Mouse (Mus musculus) right cerebral cortex, adult 18-20 months (tissue): ENCODE results near the gene Bicc1.
"Not testable (repeated sequence)": the region's sequence is repeated elsewhere in the genome, so short reads cannot be mapped to it uniquely, and the experiment has no call there.

Source experiments
- DNase-seq: peaks from one replicate; pipeline ENCODE4 v3.0.0; 2022; ENCODE audit warnings: mixed read lengths

Gene Bicc1

DNA sequence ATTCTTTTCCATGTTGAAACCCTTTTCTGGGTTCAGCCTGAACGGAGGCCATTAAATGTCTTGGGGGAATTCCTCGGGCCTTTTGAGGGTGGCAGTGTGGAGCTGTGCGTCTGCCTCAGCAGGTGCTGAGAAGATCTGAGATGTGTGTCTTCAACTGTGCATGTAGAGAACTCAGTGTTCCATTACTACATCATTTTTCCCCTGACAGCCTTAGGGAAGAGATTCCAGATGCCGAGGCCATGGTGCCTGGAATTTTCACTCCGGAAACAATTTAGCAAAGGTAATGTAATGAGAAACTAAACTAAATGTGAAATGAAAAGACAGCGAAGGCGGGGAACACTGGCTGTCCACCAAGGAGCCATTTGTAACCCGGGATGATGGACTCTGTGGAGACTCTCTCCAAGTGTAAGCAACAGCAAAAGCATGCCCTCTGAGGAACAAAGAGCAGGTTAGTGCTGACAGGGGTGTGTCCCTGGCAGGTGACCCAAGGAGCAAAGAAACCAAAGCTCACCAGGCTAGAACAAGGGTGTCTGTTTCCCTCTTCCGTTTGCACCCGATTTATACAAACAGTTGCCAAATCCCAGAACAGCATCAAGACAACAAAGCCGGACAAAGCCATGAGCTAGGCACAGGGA lies 176.3 kb downstream of the Bicc1 start:
- DNase-seq = no peak

DNA sequence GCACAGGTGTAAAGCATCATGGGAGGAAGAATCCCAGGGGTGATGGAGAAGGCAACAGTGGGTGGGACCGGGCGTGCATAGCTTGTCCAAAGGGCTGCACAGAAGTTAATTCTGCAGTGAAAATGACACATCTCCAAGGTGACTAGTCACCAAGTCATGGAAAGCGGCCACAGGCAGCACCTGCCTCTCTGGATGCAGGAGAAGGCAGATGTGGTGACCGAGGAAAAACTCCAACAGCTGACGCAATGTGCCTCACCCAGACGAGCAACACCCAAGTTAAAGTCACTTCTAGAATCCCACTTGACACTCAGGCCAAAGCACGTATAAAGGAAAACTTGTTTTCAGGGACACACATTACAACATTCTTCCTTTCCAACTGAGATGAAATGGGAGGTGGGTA lies 177.3 kb downstream of the Bicc1 start:
- DNase-seq = no peak

DNA sequence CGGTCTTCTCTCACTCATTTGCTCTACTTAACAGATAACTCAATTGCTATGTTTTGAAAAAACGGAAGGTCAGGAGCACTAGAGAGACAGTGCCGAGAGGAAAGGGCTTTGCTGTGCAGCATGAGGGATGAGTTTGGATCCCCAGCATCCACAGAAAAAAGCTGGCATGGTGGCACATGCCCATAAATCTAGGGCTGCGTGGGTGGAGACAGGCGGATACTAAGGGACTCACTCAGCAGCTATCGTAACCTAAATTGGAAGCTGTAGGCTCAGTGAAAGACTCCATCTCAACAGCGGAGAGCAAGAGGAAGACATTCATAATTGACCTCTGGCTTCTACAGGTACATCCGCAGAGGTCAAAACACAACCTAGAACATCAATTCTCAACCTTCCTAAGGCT lies 179.8 kb downstream of the Bicc1 start:
- no peak for DNase-seq

DNA sequence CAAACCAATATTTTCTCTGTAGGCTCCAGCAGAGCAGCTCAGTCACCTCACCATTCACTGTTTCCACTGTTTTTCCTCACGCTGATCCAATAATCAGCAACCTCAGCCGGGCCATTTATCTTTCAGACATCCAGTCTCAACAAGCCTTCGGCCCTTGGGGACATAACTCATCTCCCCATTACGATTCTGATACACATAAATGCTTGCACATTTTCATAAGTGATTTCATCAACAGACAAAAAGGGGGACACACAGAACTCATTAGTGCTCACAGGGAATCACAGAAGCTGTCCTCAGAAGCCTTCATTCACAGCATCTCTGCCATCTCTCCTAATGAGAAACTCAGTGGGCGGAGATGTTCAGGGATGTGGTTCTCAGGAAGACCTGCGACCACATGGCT lies 182.4 kb downstream of the Bicc1 start:
- DNase-seq = no peak

DNA sequence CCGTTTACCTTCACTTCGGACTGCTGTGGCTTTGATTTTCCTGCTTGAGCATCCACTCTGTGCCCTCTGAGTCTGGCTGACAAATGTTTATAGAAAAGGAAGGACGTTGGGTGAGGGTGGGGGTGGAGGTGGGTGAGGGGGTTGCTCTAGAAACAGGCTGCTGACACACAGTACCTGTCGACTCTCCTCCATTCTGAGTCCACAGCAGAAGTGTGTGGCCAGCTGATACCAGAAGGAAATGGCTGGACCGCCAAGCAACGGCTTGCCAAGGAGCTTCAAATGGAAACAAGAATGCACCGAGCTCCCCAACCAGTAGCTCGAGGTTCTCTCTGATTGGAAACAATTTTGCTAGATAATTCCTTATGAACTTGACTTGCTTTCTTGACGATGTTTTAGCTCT lies 182.9 kb downstream of the Bicc1 start:
- DNase-seq = no peak

DNA sequence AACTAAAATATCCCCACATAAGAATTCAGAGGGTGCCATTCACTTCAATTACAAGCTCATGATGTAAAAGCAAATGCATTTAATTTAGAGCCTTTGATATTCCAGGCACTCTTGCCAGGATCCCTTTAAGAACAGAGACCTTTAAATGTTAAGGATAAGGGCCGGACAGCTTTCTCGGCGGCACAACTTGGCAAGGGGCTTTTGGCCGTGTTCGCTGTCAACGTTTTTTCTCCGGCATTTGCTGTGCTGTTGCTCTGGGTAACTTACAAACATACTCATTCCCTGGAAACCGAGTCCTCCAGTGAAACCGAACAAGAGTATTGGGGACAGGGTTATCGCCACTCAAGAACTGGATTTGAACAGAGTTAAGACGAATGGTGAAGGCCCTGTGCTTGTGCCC lies 188.3 kb downstream of the Bicc1 start:
- DNase-seq = no peak

DNA sequence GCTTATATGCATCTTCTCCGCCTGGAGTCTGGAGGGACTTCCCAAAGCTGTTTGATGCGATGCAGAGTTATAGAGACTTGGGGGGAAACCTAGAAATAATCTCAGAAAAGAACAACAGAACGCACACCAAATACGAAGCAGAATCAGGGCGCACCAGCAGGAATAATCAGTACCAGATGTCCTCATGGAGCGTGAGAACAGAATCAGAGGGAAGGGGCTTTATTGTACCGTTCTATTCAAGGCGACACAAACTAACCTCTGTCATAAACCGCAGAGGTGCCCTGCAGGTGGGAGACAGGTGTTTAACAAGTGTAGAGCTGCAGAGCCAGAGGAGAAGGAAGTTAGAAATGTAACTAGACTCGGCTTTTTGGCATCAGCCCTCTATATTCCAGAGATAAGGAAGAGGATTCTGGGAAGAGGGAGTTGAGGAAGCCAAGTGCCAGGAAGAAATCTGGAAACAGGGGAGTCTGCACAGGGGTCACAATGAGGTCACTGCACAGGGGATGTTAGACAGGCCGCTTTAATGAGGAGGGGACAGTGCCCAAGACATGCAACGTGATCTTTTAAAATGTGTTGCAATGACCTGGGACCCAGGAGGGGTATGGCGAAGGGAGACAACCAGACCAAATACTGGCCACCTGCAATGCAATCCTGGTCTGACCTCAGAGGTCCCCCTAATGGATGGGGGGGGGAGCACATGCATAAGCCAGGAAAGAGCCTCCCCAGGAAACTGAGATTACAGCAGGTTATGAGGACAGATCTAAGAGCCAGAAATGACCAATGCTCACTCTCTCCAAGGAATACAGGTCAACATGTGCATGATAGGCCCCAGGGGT lies 190.4 kb downstream of the Bicc1 start:
- no peak for DNase-seq

DNA sequence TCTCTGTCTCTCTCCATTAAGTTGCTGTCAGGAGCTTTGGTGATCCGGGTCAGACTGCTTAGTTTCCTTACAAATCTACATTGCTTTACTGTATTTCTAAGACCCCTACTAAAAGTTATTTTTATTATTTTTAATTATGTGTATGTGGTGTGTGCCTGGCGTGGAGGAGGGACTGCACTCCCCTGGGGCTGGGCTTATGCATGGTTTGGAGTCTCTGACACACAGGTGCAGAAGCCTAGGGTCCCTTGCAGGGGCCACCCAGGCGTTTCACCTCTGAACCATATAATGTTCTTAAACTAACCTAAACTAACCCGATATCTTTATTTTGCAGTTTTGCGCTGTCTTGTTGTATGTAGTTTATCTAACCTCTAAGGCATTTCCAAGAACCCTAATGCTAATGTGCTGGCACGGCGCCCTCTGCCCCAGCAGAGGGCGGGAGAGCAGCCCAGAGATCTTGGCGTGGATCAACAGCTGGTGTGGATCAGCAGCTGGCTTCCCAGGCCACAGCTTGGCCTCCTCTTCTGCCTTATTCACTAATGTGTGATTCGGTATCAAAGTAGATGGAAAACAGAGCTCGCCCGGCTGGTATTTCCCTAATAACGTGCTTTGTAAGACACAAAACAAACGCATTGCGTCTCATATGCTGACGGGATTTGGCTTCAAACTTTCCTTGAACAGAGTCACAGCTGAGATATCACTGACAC lies 192.7 kb downstream of the Bicc1 start:
- DNase-seq = no peak

DNA sequence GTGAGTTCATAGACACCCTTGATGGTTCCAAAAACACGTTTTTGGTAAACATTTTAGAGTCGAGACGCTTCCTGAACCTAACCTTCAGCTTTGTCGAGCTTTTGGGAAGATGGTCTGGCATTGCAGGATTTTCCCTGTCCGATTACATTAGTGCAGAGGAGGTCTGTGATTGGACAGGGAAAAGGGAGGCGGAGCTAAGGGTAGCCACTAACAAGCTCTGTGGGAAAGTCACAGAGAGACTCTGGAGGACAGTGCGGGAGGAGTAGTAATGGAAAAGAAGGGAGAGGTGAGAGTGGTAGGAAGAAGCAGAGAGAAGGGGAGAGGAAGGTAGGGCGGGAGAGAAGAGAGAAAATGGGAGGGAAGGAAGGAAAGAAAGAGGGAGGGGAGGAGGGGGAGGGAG lies 194.8 kb downstream of the Bicc1 start:
- DNase-seq = no peak

DNA sequence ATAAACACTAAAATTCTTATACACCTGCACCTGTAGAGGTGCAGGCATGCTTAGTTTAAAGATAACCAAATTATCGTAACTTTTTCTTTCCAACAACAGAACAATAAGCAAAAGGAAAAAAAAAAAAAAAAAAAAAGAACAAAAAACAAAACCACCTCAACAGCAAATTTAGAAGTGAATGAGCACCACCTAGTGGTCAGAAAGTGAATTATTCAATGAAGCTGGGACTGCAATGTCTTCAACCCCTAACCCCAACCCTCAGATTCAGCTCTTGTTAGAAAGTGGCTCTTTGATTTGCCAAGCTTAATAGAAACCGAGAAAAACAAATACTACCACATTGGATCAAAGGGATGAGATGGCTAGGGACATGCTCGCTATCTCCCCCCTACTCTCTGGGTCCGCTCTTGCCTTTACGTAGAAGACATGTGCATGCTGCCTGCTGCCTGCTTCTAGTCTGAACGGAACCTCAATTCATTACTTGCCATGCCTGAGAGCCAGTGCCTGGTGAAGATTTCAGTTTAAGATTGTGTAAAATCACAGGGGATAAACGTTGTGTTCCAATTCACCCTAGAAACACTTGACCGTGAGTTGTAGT lies 195.8 kb downstream of the Bicc1 start:
- peak; percentile 33 for DNase-seq

DNA sequence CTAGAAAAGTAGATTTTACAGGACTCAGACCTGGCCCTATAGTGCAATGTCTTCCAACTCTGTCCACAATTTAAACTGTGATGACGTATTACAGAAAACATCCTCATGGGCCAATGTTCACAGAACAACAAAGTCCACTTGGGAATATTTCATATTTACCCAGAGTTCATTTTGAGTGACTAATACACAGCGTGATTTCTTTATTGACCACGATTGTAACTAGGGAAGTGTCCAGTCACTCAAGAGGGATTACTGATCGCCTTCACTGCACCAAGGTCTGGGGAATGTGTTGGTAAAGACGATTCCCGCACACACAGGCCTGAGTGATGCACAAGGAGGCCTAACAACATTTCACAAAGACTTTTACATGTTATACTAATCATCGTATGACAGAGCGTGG lies 197.9 kb downstream of the Bicc1 start:
- DNase-seq = no peak

DNA sequence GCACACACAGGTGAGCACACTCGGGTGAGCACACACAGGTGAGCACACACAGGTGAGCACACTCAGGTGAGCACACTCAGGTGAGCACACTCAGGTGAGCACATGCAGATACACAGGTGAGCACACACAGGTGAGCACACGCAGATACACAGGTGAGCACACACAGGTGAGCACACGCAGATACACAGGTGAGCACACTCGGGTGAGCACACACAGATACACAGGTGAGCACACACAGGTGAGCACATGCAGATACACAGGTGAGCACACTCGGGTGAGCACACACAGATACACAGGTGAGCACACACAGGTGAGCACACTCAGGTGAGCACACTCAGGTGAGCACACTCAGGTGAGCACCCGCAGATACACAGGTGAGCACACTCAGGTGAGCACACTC lies 199.1 kb downstream of the Bicc1 start:
- DNase-seq = not testable (repeated sequence)

DNA sequence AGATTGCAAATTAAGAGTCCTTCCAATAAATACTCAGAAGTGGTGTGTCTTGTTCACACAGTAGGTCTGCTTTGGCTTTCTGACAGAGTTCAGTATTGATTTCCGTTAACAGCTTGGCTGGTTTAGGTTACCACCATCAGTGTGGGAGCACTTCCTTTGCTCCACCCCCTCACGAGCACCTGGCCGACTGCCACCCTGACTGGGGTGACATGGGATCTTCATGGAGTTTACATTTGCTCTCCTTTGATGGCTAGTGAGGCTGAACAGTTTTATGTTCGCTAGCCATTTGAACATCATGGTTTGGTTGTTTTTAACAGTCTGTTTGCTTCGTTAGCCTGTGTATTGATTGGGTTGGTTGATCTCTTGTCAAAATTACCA lies 206.7 kb downstream of the Bicc1 start:
- DNase-seq = no peak

DNA sequence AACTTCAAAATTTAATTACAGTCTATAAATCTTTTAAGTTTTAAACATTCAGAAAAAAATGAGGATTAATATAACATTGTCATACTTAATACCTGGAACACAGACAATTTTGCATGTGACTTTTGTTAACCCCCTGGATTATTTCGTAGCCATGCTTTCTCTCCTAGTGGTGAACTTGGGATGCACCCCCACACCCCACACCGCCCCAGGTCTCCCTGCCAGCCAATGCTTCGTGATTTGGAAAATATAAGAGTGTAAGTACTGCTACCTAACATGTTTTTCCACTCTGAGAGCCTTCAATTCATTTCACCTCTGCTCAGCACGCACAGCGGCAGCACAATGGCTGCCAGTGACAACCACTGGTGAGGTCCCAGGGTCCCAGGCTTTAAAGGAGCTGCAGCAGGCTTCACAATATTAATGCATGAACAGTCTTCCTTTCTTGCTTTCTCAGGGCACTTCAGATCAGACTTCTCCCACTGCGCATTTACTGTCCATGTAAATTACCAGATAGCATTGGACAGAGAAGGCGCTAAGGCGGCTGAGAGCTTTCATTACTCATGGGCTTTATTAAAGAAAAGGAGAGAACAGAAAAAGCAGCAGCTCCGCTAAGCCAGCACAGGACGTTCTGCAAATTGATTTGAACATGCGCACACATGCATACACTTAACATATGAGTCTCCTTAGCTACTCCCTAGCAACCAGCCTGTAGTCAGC lies 207.3 kb downstream of the Bicc1 start:
- peak; percentile 38 for DNase-seq

DNA sequence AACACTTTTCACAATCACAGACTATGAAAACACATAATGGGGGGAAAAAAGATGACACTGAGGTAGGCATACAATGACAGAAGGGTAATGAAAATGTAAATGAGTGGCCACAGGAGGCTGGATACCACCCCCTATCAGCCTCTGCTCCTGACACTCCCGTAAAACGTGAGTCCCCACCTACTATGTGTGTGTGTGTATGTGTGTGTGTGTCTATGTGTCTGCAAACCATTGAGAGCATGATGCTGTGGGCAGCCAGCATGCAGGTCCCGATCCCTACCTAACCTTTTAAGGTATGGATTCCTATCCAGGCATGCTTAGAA lies 209.4 kb downstream of the Bicc1 start:
- DNase-seq = no peak

DNA sequence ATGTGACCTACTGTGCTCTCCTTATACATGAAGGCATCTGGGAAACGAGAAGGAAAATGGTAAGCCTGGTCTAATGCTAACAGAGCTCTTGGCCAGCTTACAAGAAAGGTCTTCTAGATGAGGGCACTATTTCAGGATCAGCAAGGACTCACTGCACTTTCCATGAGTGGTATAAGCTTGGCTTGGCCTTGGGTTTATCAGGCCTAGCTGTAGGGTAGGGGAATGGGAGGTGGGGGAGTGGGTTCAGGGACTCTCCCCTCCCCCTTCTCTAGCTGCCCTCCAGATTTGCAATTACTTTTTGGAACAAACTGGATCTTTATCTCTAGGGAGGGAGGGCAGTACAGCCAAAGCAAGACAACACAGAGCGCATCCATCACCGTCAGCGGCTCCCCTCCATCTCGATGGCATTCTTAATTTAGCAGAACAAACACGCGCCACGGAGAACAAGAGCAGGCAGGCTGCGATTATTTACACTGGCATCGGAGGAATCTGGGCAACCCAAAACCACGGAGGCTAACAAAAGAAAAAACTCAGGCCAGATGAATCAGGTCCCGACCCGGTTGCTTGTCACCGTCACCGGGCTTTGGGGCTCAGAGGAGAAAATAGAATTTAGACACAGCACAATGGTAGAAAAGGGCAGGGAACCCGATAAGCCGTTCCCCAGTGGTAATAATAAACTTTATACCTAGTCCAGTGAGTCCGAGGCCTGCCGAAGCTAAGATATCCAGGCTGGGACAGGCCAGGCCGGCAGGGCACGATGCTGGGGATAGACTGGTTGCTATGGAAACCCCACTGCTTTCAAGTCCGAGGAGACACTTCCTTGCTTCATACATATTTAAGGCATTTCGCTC lies 210.0 kb downstream of the Bicc1 start:
- DNase-seq = peak; percentile 46

DNA sequence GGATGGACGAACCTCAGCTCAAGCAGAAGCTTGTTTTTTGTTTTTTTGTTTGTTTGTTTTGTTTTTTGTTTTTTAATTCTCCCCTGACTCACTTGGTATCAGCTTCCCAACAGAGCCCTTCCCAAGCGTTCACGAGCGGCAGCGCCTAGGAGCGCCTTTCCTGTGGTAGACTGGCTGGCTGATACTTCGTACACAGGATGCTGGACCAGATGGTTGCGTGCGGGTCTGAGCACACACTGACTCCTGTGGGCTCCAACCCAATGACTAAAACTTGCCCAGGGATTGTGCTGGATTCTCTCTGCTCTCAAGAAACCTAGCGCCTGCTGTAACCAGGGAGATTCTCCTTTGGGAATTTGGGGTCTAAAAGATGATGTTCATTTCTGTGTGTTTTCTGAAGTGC lies 211.2 kb downstream of the Bicc1 start:
- DNase-seq = peak; percentile 19

DNA sequence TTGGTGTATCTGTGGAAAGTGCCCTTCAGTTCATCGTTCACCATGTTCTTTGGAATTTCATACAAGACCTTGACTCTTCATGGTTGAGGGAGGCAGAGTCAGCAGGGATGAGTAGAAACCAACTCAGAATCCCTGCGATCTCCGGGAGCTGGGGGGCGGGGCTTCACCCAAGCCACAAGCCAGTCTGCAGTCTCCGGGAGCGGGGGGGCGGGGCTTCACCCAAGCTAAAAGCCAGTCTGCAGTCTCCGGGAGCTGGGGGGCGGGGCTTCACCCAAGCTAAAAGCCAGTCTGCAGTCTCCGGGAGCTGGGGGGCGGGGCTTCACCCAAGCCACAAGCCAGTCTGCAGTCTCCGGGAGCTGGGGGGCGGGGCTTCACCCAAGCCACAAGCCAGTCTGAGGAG lies 213.4 kb downstream of the Bicc1 start:
- not testable (repeated sequence) for DNase-seq

DNA sequence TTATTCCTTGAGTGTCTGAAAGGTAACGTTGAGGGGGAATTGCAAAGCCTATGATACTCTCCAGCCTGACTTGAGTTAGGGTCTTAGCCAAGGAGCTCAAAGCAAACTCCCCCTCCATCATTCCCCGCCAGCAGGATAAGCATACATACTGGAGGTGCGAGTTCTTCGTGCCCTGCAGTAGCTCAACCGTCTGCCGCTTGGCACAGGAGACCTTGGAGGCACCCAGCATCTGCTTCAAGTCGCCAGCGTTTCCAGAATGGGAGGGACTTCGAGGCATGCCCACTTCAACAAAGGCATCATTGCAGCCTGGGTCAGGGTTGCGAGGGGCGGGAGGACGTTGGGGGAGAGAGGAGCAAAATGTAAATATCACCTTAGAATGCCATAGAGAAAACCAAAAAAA lies 214.4 kb downstream of the Bicc1 start:
- DNase-seq = no peak

DNA sequence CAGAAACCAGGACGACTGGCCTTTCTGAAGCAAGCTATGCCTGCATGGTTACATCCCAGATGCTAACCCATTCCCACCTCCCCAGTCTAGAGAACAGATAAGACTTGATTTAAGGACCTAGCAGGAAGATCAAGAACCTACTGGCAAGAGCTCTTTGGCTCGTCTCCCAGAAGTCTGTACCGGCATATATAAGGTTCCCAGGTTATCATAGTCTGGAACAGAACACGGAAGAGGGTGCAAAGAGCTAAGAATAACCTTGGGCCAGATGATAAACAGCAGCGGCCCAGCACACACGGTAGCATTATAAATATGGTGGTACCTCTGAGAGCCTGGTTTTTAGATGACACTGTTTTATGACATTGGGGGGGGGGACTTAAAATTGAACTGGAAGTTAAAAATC lies 217.9 kb downstream of the Bicc1 start:
- no peak for DNase-seq

DNA sequence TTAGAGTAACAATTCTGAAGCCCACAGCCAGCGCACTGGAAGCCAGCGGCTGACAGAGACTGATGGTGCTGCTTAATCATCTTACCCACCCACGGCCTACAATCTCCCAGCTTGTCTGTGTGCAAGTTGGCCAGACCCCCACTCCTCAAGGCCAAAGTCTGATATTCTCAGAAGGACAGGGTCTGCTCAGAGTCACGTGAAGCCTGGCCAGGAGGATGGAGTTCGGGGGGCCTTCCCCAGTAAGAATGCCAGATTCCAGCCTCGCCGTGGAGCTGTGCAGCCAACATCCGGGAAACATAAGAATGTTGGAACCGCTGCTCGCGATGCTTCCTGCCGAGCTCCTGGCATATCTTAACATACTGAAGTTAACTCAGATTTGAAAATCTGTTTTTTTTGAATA lies 219.7 kb downstream of the Bicc1 start:
- no peak for DNase-seq

DNA sequence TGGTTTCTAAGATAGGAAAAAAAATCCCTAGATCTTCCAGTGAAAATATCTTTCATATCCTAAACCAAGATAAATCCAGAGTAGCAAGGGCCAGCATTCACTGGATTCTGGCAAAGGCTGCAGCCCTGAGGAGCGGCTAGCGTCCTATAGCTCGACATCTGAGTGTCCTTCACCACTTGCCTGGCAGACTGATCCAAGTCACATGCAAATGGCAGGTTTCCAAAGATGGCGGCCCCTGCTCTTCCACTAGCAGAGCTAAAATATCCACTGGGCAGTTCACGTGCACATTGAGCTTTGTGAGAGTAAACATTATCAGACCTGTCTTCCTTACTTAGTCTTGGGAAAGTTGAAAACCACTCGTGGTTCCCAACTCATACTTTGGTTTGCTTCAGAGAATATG lies 222.1 kb downstream of the Bicc1 start:
- DNase-seq = no peak
